Mouse (Mus musculus): ENCODE data around the gene Sgpp2. TPM values are rescaled to one million over a fixed set of nuclear protein-coding genes. Genes with fewer than 3 reads are reported as not detected.

Gene Sgpp2
- polyA plus RNA-seq, 1 experiment from 2014 or later, result 20.0 TPM

- Histone ChIP-seq H3K9me3 (replicated peaks) (no peaks in the 10 kb centered on the region), H3K4me2 (no peak overlapping the region), H3K4me1 (peaks cover 28% of the 10 kb centered on the region), H3K27me3 (no peaks in the 10 kb centered on the region), H3K4me3 (replicated peaks) (no peak overlapping the region), H3K36me3 (no peaks in the 10 kb centered on the region), H3K9ac (no peak overlapping the region), H3K27ac (no peak overlapping the region)
- WGBS, result 64% methylated on average over 13 of the region's 13 CpGs
- ATAC-seq (replicated peaks; ENCODE audit: low FRiP score), result no peak
These were observed 8.1 kb downstream of the Sgpp2 start for GRCm38 (mm10) chr1:78318089-78318760.

- Histone ChIP-seq H3K9ac (no peak overlapping the region), H3K4me3 (replicated peaks) (no peak overlapping the region), H3K27ac (no peak overlapping the region), H3K36me3 (no peaks in the 10 kb centered on the region), H3K9me3 (replicated peaks) (no peaks in the 10 kb centered on the region), H3K4me2 (no peak overlapping the region), H3K4me1 (peaks cover 26% of the 10 kb centered on the region), H3K27me3 (no peaks in the 10 kb centered on the region)
- WGBS, result 88% methylated on average over 3 of the region's 3 CpGs
- no peak for ATAC-seq (replicated peaks; ENCODE audit: low FRiP score)
These were observed 10.1 kb downstream of the Sgpp2 start for GRCm38 (mm10) chr1:78320291-78320690.

GRCm38 (mm10) chr1:78322098-78322778, 12.1 kb downstream of the Sgpp2 start:
- peak; percentile 79 for ATAC-seq (replicated peaks; ENCODE audit: low FRiP score)
- Histone ChIP-seq H3K9ac (no peak overlapping the region), H3K36me3 (no peaks in the 10 kb centered on the region), H3K4me2 (peak overlapping the region; percentile 36), H3K4me3 (replicated peaks) (no peak overlapping the region), H3K9me3 (replicated peaks) (no peaks in the 10 kb centered on the region), H3K27ac (peak overlapping the region; percentile 81), H3K27me3 (no peaks in the 10 kb centered on the region), H3K4me1 (peaks cover 26% of the 10 kb centered on the region)
- 44% methylated on average over 7 of the region's 7 CpGs for WGBS

DNA sequence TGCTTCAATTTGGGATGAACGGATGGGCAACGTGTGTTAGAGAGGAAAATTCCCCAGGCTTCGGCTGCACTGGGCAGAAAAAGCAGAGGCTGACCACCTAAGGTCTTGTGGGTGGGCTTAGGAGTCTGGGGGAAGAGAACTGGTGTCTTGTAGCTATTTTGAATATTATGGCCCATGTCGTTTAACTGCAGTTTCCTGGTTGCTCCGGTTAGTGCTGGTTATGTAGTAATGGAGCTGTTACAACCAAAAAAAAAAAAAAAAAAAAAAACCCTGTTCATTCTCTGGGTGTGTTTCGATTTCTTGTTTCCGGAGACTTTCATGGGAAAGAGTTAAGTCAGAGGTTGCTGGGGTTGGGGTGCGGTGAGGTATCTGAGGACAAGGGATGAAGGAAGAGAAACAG, 12.7 kb downstream of the Sgpp2 start:
- no peak overlapping the region for H3K9ac ChIP-seq
- peak overlapping the region; percentile 36 for H3K4me2 ChIP-seq
- 42% methylated on average over 8 of the region's 8 CpGs for WGBS
- H3K27ac ChIP-seq, result peak overlapping the region; percentile 81
- no peak for ATAC-seq (replicated peaks; ENCODE audit: low FRiP score)
- H3K36me3 ChIP-seq, result no peaks in the 10 kb centered on the region
- no peaks in the 10 kb centered on the region for H3K27me3 ChIP-seq
- no peak overlapping the region for H3K4me3 ChIP-seq (replicated peaks)
- H3K4me1 ChIP-seq, result peaks cover 23% of the 10 kb centered on the region
- no peaks in the 10 kb centered on the region for H3K9me3 ChIP-seq (replicated peaks)

- no peak for ATAC-seq (replicated peaks; ENCODE audit: low FRiP score)
- no peak overlapping the region for H3K27ac ChIP-seq
- no peak overlapping the region for H3K9ac ChIP-seq
- H3K9me3 ChIP-seq (replicated peaks), result no peaks in the 10 kb centered on the region
- no peak overlapping the region for H3K4me2 ChIP-seq
- 68% methylated on average over 6 of the region's 6 CpGs for WGBS
- no peak overlapping the region for H3K4me3 ChIP-seq (replicated peaks)
- H3K27me3 ChIP-seq, result no peaks in the 10 kb centered on the region
- H3K36me3 ChIP-seq, result no peaks in the 10 kb centered on the region
- H3K4me1 ChIP-seq, result peaks cover 16% of the 10 kb centered on the region
These were observed 13.9 kb downstream of the Sgpp2 start for GRCm38 (mm10) chr1:78324044-78324443.

- Histone ChIP-seq H3K4me1 (peaks cover 18% of the 10 kb centered on the region), H3K4me3 (replicated peaks) (no peak overlapping the region), H3K4me2 (no peak overlapping the region), H3K9me3 (replicated peaks) (no peaks in the 10 kb centered on the region), H3K27ac (no peak overlapping the region), H3K27me3 (no peaks in the 10 kb centered on the region), H3K9ac (no peak overlapping the region), H3K36me3 (no peaks in the 10 kb centered on the region)
- no peak for ATAC-seq (replicated peaks; ENCODE audit: low FRiP score)
- WGBS, result 70% methylated on average over 6 of the region's 6 CpGs
These were observed 15.7 kb downstream of the Sgpp2 start for GRCm38 (mm10) chr1:78325851-78326250.

GRCm38 (mm10) chr1:78328646-78329045, 18.5 kb downstream of the Sgpp2 start:
- Histone ChIP-seq H3K4me1 (0 out of 2 replicates have a peak, but pooled peaks cover 2% of the 10 kb centered on the region), H3K9ac (no peak overlapping the region), H3K27ac (no peak overlapping the region), H3K9me3 (replicated peaks) (no peaks in the 10 kb centered on the region), H3K4me2 (no peak overlapping the region), H3K36me3 (no peaks in the 10 kb centered on the region), H3K4me3 (replicated peaks) (no peak overlapping the region), H3K27me3 (no peaks in the 10 kb centered on the region)
- WGBS, result 90% methylated on average over 4 of the region's 4 CpGs
- no peak for ATAC-seq (replicated peaks; ENCODE audit: low FRiP score)

DNA sequence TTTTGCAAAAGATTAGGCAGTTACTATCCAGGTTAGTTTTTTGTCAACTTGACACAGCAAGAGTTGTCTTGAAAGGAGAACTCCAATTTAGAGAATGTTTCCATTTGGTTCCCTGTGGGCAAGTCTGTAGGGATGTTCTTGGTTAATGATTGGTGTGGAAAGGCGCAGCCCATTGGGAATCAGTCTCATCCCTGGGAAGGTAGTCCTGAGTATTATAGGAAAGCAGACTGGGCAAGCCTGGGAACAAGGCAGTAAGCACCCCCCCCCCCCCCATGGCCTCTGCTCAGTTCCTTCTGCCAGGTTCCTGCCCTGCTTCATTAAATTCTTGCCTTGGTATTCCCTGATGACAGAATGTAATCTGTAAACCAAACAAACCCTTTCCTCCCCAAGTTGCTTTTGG, 19.7 kb downstream of the Sgpp2 start:
- WGBS, result 76% methylated on average over 1 of the region's 1 CpGs
- Histone ChIP-seq H3K27ac (peak overlapping the region; percentile 14; the same call in 1 of the 2 replicates), H3K9ac (no peak overlapping the region), H3K27me3 (no peaks in the 10 kb centered on the region), H3K4me1 (0 out of 2 replicates have a peak, but pooled peaks cover 2% of the 10 kb centered on the region), H3K4me3 (replicated peaks) (no peak overlapping the region), H3K36me3 (no peaks in the 10 kb centered on the region), H3K4me2 (no peak overlapping the region), H3K9me3 (replicated peaks) (no peaks in the 10 kb centered on the region)
- no peak; the same call in 1 of the 2 replicates for ATAC-seq (replicated peaks; ENCODE audit: low FRiP score)

- Histone ChIP-seq H3K9me3 (replicated peaks) (no peaks in the 10 kb centered on the region), H3K4me1 (0 out of 2 replicates have a peak, but pooled peaks cover 2% of the 10 kb centered on the region), H3K4me2 (no peak overlapping the region), H3K27ac (0 out of 2 replicates have a peak overlapping the region, but pooled peaks have one; percentile 14), H3K9ac (no peak overlapping the region), H3K4me3 (replicated peaks) (no peak overlapping the region), H3K36me3 (no peaks in the 10 kb centered on the region), H3K27me3 (no peaks in the 10 kb centered on the region)
- WGBS, result 73% methylated on average over 5 of the region's 5 CpGs
- ATAC-seq (replicated peaks; ENCODE audit: low FRiP score), result no peak
These were observed 20.5 kb downstream of the Sgpp2 start for GRCm38 (mm10) chr1:78330620-78331158.

GRCm38 (mm10) chr1:78337726-78338125, 27.6 kb downstream of the Sgpp2 start:
- Histone ChIP-seq H3K9ac (no peak overlapping the region), H3K9me3 (replicated peaks) (no peaks in the 10 kb centered on the region), H3K4me1 (peaks cover 37% of the 10 kb centered on the region), H3K4me3 (replicated peaks) (0 out of 2 replicates have a peak overlapping the region, but pooled peaks have one; percentile 2), H3K27me3 (no peaks in the 10 kb centered on the region), H3K27ac (peak overlapping the region; percentile 67), H3K4me2 (peak overlapping the region; percentile 39), H3K36me3 (no peaks in the 10 kb centered on the region)
- 26% methylated on average over 7 of the region's 7 CpGs for WGBS
- ATAC-seq (replicated peaks; ENCODE audit: low FRiP score), result no peak; the same call in 1 of the 2 replicates

DNA sequence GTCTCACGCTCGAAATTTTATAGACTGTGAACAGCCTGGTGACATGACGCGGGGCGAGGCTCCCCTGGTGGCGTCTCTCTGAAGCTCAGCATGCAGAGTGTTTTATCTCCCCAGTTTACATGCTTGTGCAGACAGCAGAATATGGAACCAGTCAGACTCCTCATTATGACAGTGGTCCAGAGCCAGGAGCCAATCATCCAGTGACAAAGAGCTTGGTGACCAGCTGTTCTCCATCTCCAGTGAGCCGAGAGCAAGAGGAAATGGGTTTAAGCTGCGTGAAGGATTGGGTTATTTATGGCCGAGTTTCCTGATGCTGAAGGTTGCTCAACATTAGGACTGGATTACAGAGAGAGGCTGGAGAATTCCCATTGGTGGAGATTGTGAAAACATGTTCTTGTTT, 28.1 kb downstream of the Sgpp2 start:
- Histone ChIP-seq H3K9me3 (replicated peaks) (no peaks in the 10 kb centered on the region), H3K9ac (no peak overlapping the region), H3K27ac (peak overlapping the region; percentile 67), H3K4me1 (peaks cover 37% of the 10 kb centered on the region), H3K27me3 (no peaks in the 10 kb centered on the region), H3K36me3 (no peaks in the 10 kb centered on the region), H3K4me2 (peak overlapping the region; percentile 39), H3K4me3 (replicated peaks) (0 out of 2 replicates have a peak overlapping the region, but pooled peaks have one; percentile 2)
- peak; percentile 90 for ATAC-seq (replicated peaks; ENCODE audit: low FRiP score)
- 7% methylated on average over 9 of the region's 9 CpGs for WGBS

GRCm38 (mm10) chr1:78339941-78340340, 29.8 kb downstream of the Sgpp2 start:
- no peaks in the 10 kb centered on the region for H3K9me3 ChIP-seq (replicated peaks)
- 0 out of 2 replicates have a peak overlapping the region, but pooled peaks have one; percentile 2 for H3K27ac ChIP-seq
- no peaks in the 10 kb centered on the region for H3K27me3 ChIP-seq
- 65% methylated on average over 5 of the region's 5 CpGs for WGBS
- no peaks in the 10 kb centered on the region for H3K36me3 ChIP-seq
- ATAC-seq (replicated peaks; ENCODE audit: low FRiP score), result no peak
- H3K4me1 ChIP-seq, result peaks cover 37% of the 10 kb centered on the region
- no peak overlapping the region for H3K9ac ChIP-seq
- no peak overlapping the region for H3K4me2 ChIP-seq
- H3K4me3 ChIP-seq (replicated peaks), result no peak overlapping the region
